Mouse (Mus musculus): ENCODE results near the gene Bloc1s3. TPM values are rescaled to one million over a fixed set of nuclear protein-coding genes. Genes with fewer than 3 reads are reported as not detected.
"Not testable (repeated sequence)": the region's sequence is repeated elsewhere in the genome, so short reads cannot be mapped to it uniquely, and the experiment has no call there.

Bloc1s3 gene
- polyA plus RNA-seq, 1 experiment from 2014 or later, result 2.9 TPM

- H3K9ac ChIP-seq (ENCODE audit: low read length), result peak overlapping the region; percentile 41
- H3K4me3 ChIP-seq (ENCODE audit: low read depth, low read length), result peak overlapping the region; percentile 34
- ATAC-seq (replicated peaks; ENCODE audit: low FRiP score), result peak; percentile 45
- WGBS, result 12% methylated on average over 24 of the region's 24 CpGs
- H3K36me3 ChIP-seq (ENCODE audit: control insufficient read depth, insufficient read depth, low read length), result no peaks in the 10 kb centered on the region; the same call in 1 of the 2 replicates
- H3K27me3 ChIP-seq (ENCODE audit: control insufficient read depth, insufficient read depth, low read length), result peaks cover 58% of the 10 kb centered on the region
- H3K4me2 ChIP-seq (ENCODE audit: low read depth, low read length, severe bottlenecking), result peak overlapping the region; percentile 63
- DNase-seq (ENCODE audit: low spot score), result no peak
- H3K4me1 ChIP-seq (replicated peaks; ENCODE audit: control insufficient read depth, insufficient read depth, low read length), result peaks cover 10% of the 10 kb centered on the region
- no peaks in the 10 kb centered on the region for H3K9me3 ChIP-seq (ENCODE audit: control insufficient read depth, low read length)
- H3K27ac ChIP-seq (ENCODE audit: low read depth, low read length), result no peak overlapping the region
These were observed 16.4 kb upstream of the Bloc1s3 start for GRCm38 (mm10) chr7:19524420-19525104.

- DNase-seq (ENCODE audit: low spot score) (peak; percentile 85), ATAC-seq (replicated peaks; ENCODE audit: low FRiP score) (peak; percentile 76)
- Histone ChIP-seq H3K4me2 (ENCODE audit: low read depth, low read length, severe bottlenecking) (peak overlapping the region; percentile 63), H3K9ac (ENCODE audit: low read length) (peak overlapping the region; percentile 41), H3K27me3 (ENCODE audit: control insufficient read depth, insufficient read depth, low read length) (peaks cover 65% of the 10 kb centered on the region), H3K4me3 (ENCODE audit: low read depth, low read length) (peak overlapping the region; percentile 34), H3K9me3 (ENCODE audit: control insufficient read depth, low read length) (no peaks in the 10 kb centered on the region), H3K36me3 (ENCODE audit: control insufficient read depth, insufficient read depth, low read length) (no peaks in the 10 kb centered on the region), H3K4me1 (replicated peaks; ENCODE audit: control insufficient read depth, insufficient read depth, low read length) (peaks cover 10% of the 10 kb centered on the region), H3K27ac (ENCODE audit: low read depth, low read length) (no peak overlapping the region)
- WGBS, result 2% methylated on average over 64 of the region's 64 CpGs
These were observed 15.7 kb upstream of the Bloc1s3 start for GRCm38 (mm10) chr7:19523757-19524419.

GRCm38 (mm10) chr7:19523017-19523756 is 15.0 kb upstream of the Bloc1s3 start:
- Histone ChIP-seq H3K4me1 (replicated peaks; ENCODE audit: control insufficient read depth, insufficient read depth, low read length) (peaks cover 10% of the 10 kb centered on the region), H3K9me3 (ENCODE audit: control insufficient read depth, low read length) (no peaks in the 10 kb centered on the region), H3K36me3 (ENCODE audit: control insufficient read depth, insufficient read depth, low read length) (no peaks in the 10 kb centered on the region), H3K9ac (ENCODE audit: low read length) (no peak overlapping the region), H3K4me3 (ENCODE audit: low read depth, low read length) (peak overlapping the region; percentile 34; the same call in 1 of the 2 replicates), H3K4me2 (ENCODE audit: low read depth, low read length, severe bottlenecking) (peak overlapping the region; percentile 63), H3K27me3 (ENCODE audit: control insufficient read depth, insufficient read depth, low read length) (peaks cover 71% of the 10 kb centered on the region), H3K27ac (ENCODE audit: low read depth, low read length) (no peak overlapping the region)
- 0 out of 2 replicates have a peak, but pooled peaks have one; percentile 1 for ATAC-seq (replicated peaks; ENCODE audit: low FRiP score)
- DNase-seq (ENCODE audit: low spot score), result no peak
- WGBS, result 15% methylated on average over 72 of the region's 72 CpGs

- peak overlapping the region; percentile 35 for H3K9ac ChIP-seq (ENCODE audit: low read length)
- no peaks in the 10 kb centered on the region for H3K9me3 ChIP-seq (ENCODE audit: control insufficient read depth, low read length)
- ATAC-seq (replicated peaks; ENCODE audit: low FRiP score) (no peak), DNase-seq (ENCODE audit: low spot score) (no peak)
- H3K4me1 ChIP-seq (replicated peaks; ENCODE audit: control insufficient read depth, insufficient read depth, low read length), result peaks cover 11% of the 10 kb centered on the region
- no peak overlapping the region for H3K27ac ChIP-seq (ENCODE audit: low read depth, low read length)
- WGBS, result 9% methylated on average over 23 of the region's 23 CpGs
- H3K27me3 ChIP-seq (ENCODE audit: control insufficient read depth, insufficient read depth, low read length), result peaks cover 73% of the 10 kb centered on the region
- peak overlapping the region; percentile 49 for H3K4me2 ChIP-seq (ENCODE audit: low read depth, low read length, severe bottlenecking)
- no peaks in the 10 kb centered on the region for H3K36me3 ChIP-seq (ENCODE audit: control insufficient read depth, insufficient read depth, low read length)
- H3K4me3 ChIP-seq (ENCODE audit: low read depth, low read length), result no peak overlapping the region
These were observed 11.9 kb upstream of the Bloc1s3 start for GRCm38 (mm10) chr7:19520032-19520431.

GRCm38 (mm10) chr7:19517652-19518365 is 9.6 kb upstream of the Bloc1s3 start, which contains the start of gene Nkpd1:
Gene Nkpd1 (plus strand): TSS chr7:19517838.
- Histone ChIP-seq H3K4me1 (replicated peaks; ENCODE audit: control insufficient read depth, insufficient read depth, low read length) (peaks cover 2% of the 10 kb centered on the region; the same call in 1 of the 2 replicates), H3K9me3 (ENCODE audit: control insufficient read depth, low read length) (no peaks in the 10 kb centered on the region), H3K4me2 (ENCODE audit: low read depth, low read length, severe bottlenecking) (peak within 1 kb of the TSS; percentile 49), H3K27ac (ENCODE audit: low read depth, low read length) (no peak within 1 kb of the TSS), H3K36me3 (ENCODE audit: control insufficient read depth, insufficient read depth, low read length) (no peaks in the 10 kb centered on the region), H3K9ac (ENCODE audit: low read length) (peak within 1 kb of the TSS; percentile 33), H3K4me3 (ENCODE audit: low read depth, low read length) (peak within 1 kb of the TSS; percentile 14), H3K27me3 (ENCODE audit: control insufficient read depth, insufficient read depth, low read length) (peaks cover 51% of the 10 kb centered on the region)
- DNase-seq (ENCODE audit: low spot score) (no peak), ATAC-seq (replicated peaks; ENCODE audit: low FRiP score) (peak; percentile 40; the same call in 1 of the 2 replicates)
- 5% methylated on average over 26 of the region's 29 CpGs for WGBS

GRCm38 (mm10) chr7:19512353-19512752 is 4.2 kb upstream of the Bloc1s3 start:
- 84% methylated on average over 6 of the region's 6 CpGs for WGBS
- Histone ChIP-seq H3K4me3 (ENCODE audit: low read depth, low read length) (no peak overlapping the region), H3K4me2 (ENCODE audit: low read depth, low read length, severe bottlenecking) (no peak overlapping the region), H3K9me3 (ENCODE audit: control insufficient read depth, low read length) (no peaks in the 10 kb centered on the region), H3K36me3 (ENCODE audit: control insufficient read depth, insufficient read depth, low read length) (no peaks in the 10 kb centered on the region), H3K27me3 (ENCODE audit: control insufficient read depth, insufficient read depth, low read length) (peaks cover 3% of the 10 kb centered on the region), H3K4me1 (replicated peaks; ENCODE audit: control insufficient read depth, insufficient read depth, low read length) (peaks cover 4% of the 10 kb centered on the region; the same call in 1 of the 2 replicates), H3K27ac (ENCODE audit: low read depth, low read length) (no peak overlapping the region), H3K9ac (ENCODE audit: low read length) (no peak overlapping the region)
- DNase-seq (ENCODE audit: low spot score) (no peak), ATAC-seq (replicated peaks; ENCODE audit: low FRiP score) (no peak)

- H3K4me2 ChIP-seq (ENCODE audit: low read depth, low read length, severe bottlenecking); H3K27ac ChIP-seq (ENCODE audit: low read depth, low read length); H3K9me3 ChIP-seq (ENCODE audit: control insufficient read depth, low read length); H3K4me1 ChIP-seq (replicated peaks; ENCODE audit: control insufficient read depth, insufficient read depth, low read length); DNase-seq (ENCODE audit: low spot score); H3K4me3 ChIP-seq (ENCODE audit: low read depth, low read length); H3K9ac ChIP-seq (ENCODE audit: low read length); H3K27me3 ChIP-seq (ENCODE audit: control insufficient read depth, insufficient read depth, low read length); H3K36me3 ChIP-seq (ENCODE audit: control insufficient read depth, insufficient read depth, low read length); ATAC-seq (replicated peaks; ENCODE audit: low FRiP score): not testable (repeated sequence)
- 92% methylated on average over 6 of the region's 7 CpGs for WGBS
These were observed 3.8 kb upstream of the Bloc1s3 start for GRCm38 (mm10) chr7:19511934-19512333.

GRCm38 (mm10) chr7:19509786-19510185 is 1.6 kb upstream of the Bloc1s3 start:
- DNase-seq (ENCODE audit: low spot score) (no peak), ATAC-seq (replicated peaks; ENCODE audit: low FRiP score) (no peak)
- Histone ChIP-seq H3K9me3 (ENCODE audit: control insufficient read depth, low read length) (no peaks in the 10 kb centered on the region), H3K4me2 (ENCODE audit: low read depth, low read length, severe bottlenecking) (no peak overlapping the region; the same call in 1 of the 2 replicates), H3K9ac (ENCODE audit: low read length) (no peak overlapping the region), H3K4me1 (replicated peaks; ENCODE audit: control insufficient read depth, insufficient read depth, low read length) (peaks cover 12% of the 10 kb centered on the region), H3K36me3 (ENCODE audit: control insufficient read depth, insufficient read depth, low read length) (no peaks in the 10 kb centered on the region), H3K4me3 (ENCODE audit: low read depth, low read length) (no peak overlapping the region), H3K27me3 (ENCODE audit: control insufficient read depth, insufficient read depth, low read length) (no peaks in the 10 kb centered on the region), H3K27ac (ENCODE audit: low read depth, low read length) (no peak overlapping the region)
- WGBS, result 92% methylated on average over 7 of the region's 7 CpGs
